Mouse (Mus musculus) layer of hippocampus, adult 2 months (tissue): ENCODE data around the gene Mrpl53. TPM values are rescaled to one million over a fixed set of nuclear protein-coding genes. Genes with fewer than 3 reads are reported as not detected.

Source experiments
- DNase-seq, 2 experiments: peaks; one replicate each; pipeline ENCODE4 v3.0.0; 2022; ENCODE audit warnings: low spot score in 2 of 2
- H3K27ac ChIP-seq: fragments of 200-600 bp; 2 replicates; pipeline ENCODE4 v1.8.1; 2022
- H3K4me3 ChIP-seq: fragments of 200-600 bp; 2 replicates; pipeline ENCODE4 v1.8.1; 2022; ENCODE audit warnings: mild to moderate bottlenecking
- CTCF ChIP-seq: fragments of 200-600 bp; conservative IDR thresholded peaks from 2 replicates; pipeline ENCODE4 v1.8.1; 2022; ENCODE audit warnings: antibody characterized with exemption, mild to moderate bottlenecking, moderate library complexity
- total RNA-seq, 2 experiments: library from RNA; stranded (reverse); gene quantifications; 2 replicates each; pipeline ENCODE4 v1.2.3; 2021

Gene Mrpl53
- total RNA-seq, 2 experiments from 2014 or later: 64.9 to 67.4 TPM

DNA sequence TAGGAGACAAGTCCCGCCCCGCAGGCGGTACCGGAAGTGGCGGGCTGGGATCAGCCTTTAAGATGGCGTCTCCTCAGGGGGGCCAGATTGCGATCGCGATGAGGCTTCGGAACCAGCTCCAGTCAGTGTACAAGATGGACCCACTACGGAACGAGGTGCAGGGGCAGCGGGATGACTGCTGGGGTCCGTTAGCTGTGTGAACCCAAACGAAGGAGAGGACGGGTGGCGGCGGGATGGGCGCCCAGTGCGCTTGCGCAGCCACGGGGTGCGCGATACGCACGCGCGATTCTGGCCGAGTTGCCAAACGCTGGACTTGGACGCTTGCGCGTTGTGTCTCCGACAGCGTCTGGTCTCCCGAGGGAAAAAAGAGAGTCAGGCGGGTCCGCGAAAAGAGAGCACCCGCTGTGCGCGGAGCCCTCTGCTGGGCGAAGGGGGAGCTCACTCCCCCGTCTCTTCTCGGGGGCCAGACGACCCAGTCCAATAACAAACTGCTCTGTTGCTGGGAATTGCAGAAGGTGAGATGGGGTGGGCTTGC, 30.4 kb upstream of the Mrpl53 start:
- H3K27ac ChIP-seq: peak overlapping the region; percentile 99
- peak; percentile 82 for TF ChIP-seq CTCF
- peak overlapping the region; percentile 95 for H3K4me3 ChIP-seq
- peak; percentile 97 to 100 for DNase-seq

DNA sequence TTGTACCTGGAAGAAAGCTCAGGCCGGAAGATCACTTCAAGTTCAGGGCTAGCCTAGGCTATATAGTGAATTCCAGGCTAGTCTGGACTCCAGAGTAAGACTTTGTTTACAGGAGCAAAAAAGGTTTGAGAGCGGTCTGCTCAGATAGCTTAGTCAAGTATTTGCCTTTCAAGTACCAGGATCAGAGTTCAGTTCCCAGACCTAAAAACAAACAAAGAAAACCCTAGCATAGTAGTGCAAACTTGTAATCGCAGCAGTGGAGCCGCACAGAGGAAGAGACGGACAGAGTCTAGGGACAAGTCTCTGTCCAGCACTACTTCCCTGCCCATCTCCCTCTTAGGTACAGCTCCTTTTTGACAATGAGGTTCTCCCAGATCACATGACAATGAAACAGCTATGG, 28.6 kb upstream of the Mrpl53 start:
- no peak overlapping the region for H3K27ac ChIP-seq
- TF ChIP-seq CTCF: no peak
- H3K4me3 ChIP-seq: no peak overlapping the region
- DNase-seq: no peak

DNA sequence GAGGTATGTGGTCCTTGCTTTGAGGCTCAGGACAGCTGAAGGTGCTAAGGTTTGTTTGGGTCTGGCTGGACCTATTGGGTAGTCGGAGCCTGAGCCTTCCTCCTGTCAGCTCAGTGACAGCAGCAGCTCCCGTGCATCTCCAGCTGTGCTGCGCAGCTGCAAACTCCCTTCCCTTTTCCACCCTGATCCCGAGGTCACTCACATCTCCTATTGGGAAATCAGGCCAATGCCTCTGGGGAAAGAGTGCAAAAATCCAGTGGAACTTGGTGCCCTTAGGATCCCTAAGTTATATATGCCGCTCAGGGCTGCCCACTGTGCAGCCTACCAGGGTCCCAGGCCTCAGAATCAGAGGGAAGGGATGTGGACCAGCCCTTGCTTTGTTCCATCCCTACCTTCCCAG, 25.3 kb upstream of the Mrpl53 start:
- no peak for TF ChIP-seq CTCF
- H3K27ac ChIP-seq: no peak overlapping the region
- no peak for DNase-seq
- no peak overlapping the region for H3K4me3 ChIP-seq

DNA sequence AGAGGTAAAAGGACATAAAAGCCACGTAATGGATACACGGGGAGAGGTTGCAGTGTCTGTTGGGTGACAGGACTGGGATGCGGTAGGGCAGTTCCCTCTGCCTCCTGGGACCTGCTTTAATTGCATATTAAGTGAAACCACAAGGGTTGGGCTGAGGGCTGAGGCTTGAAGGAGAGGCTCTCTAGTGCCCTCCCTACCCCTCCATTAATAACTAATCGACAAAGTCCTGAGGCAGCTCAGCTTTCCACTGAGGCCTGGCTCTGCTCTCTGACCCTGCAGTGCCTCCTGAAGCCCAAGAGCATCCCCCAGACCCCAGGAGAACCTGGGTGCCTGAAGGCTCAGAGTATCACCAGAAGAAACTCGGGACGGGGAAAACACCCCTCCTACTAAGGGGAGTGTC, 24.4 kb upstream of the Mrpl53 start:
- DNase-seq: no peak
- no peak for TF ChIP-seq CTCF
- Histone ChIP-seq H3K27ac (no peak overlapping the region), H3K4me3 (no peak overlapping the region)

DNA sequence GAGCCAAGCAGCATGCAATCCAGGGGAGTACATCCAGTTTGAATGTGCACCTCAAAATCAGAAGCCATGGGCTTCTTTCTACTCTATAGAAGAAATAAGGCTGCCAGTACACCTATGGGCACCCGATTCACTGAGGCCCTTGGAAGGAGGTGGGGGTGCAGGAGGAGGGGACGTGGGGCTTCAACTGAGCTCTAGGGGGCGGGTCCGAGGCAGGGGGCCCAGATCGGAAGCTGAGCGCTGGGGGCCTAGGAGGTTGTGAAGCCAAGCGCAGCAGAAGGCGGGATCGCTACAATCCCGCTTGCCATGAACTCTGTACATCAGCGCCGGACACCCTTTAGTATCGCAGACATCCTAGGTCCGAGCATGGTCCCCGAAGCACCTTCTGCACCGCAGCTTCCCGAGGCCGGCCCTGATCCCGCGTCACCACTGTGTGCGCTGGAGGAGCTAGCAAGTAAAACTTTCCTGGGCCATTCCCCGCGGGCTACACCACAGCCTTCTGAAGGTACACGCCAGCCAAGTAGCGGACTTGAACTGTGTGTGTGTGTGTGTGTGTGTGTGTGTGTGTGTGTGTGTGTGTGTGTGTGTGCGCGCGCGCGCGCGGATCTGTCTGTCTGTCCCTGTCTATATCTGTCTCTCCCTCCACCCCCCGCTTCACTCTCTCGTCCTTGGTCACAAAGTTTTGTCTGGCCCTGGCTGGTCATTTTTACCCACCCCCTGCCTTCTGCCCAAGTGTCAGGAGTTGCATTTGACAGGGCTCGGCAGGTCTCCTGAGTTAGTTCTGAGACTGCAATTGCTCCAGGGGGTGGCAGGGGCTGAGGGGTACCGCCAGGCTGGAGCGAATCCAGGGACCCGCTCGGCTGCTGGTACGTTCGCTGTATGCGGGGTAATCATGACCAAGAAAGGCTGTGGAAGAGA, 22.5 kb upstream of the Mrpl53 start, which contains the start of gene Lbx2:
Lbx2 (plus strand) TSS at position 247 of the 915 bp plus-strand sequence.
- DNase-seq: no peak
- Histone ChIP-seq H3K4me3 (no peak within 1 kb of the TSS; the same call in 1 of the 2 replicates), H3K27ac (no peak within 1 kb of the TSS)
- TF ChIP-seq CTCF: no peak

DNA sequence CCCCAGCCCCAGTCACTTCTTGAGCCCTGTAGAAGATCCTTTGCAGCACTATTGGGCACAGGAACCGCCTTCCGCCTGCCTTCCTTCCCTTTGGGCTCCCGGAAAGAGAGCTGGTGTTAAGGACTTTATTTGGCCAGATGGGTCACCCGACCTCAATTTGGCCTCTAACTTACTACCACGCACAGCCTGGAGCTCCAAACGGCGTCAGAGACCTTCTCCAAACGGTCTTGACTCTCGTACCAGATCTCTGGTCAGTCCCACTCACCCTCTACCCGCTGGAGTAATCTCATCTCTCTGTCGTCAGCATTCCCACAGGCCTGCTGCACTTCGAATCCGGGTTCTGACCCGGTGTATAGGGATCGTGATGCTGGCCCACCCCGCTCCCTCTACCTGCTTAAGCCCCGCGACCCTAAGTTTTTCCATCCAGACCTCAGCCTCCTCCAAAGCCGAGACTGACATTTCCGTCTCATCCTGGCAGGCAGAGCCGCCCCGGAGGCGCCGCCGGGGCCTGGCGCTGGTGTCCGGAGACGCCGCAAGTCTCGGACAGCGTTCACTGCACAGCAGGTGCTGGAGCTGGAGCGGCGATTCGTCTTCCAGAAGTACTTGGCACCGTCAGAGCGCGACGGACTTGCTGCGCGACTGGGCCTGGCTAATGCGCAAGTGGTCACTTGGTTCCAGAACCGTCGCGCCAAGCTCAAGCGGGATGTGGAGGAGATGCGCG, 21.5 kb upstream of the Mrpl53 start:
- no peak for DNase-seq
- Histone ChIP-seq H3K4me3 (peak overlapping the region; percentile 24; the same call in 1 of the 2 replicates), H3K27ac (no peak overlapping the region)
- no peak for TF ChIP-seq CTCF

DNA sequence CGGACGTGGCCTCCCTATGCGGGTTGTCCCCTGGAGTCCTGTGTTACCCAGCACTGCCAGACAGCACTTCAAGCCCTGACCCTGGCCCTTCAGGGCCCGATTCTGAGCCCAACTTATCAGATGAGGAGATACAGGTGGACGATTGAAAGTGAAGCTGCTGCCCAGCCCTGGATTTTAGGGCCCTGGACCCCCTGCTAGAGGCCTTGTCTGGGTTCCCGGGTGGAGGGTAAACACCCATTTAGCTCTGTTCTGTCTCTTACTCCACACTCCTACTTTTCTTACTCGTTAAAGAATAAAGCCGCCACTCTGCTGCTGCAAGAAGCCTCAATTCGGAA, 20.9 kb upstream of the Mrpl53 start:
- Histone ChIP-seq H3K4me3 (peak overlapping the region; percentile 24; the same call in 1 of the 2 replicates), H3K27ac (no peak overlapping the region)
- DNase-seq: no peak
- TF ChIP-seq CTCF: no peak

DNA sequence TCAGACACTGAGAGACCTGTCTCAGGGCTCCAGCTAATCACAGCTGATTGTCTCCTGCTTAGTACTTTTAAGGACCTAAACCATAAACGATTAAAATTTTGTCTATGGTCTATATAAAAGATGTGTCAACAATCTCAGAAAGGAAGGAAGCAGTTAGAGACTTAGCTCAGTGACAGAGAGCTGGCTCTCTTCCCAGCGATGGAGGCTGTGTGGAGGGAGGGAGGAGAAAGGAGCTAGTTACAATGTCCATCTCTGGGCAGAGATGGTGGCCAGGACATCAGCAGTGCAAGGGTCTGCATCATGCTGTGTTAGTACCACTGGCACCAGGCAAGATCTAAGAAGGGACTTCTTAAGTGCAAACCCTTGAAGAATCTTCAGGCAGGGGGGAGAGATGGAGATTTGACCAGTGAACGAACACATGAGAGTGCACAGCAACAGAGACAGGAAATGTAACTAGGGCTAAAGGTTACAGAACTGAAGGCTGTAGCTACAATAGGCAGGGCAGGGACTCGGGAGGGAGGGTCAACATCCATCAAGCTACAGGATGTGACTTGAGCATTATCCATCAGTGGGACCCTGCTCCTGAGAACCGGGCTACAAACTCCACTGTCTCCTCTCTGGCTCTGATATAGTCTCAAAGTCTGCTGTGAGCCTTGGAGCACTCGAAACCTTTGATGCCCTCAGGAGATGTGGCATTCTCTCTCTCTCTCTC, 16.3 kb upstream of the Mrpl53 start:
- TF ChIP-seq CTCF: no peak

DNA sequence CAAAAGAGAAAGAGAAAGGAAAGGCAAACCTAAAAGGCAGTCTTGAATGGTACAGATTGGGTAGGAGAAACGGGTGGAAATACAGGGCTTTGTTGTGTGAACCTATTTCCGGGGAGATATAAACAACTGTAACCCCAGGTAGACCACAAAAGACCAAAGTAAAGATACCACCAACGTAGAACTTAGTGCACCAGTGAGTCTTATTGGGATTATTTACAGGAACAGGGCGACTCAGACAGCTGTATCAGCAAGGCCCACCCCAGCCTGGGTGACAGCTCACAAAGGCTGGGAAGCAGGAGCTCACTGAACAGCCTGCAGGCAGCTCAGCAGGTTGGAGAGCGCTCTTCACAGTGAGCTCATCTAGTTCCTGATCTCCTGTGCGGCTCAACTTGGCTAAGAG, 12.9 kb upstream of the Mrpl53 start:
- Histone ChIP-seq H3K4me3 (no peak overlapping the region), H3K27ac (no peak overlapping the region)
- no peak for TF ChIP-seq CTCF
- no peak for DNase-seq

More for the DNA sequence above, 16.3 kb upstream of the Mrpl53 start:
- Histone ChIP-seq H3K4me3 (no peak overlapping the region), H3K27ac (no peak overlapping the region)
- DNase-seq: no peak

DNA sequence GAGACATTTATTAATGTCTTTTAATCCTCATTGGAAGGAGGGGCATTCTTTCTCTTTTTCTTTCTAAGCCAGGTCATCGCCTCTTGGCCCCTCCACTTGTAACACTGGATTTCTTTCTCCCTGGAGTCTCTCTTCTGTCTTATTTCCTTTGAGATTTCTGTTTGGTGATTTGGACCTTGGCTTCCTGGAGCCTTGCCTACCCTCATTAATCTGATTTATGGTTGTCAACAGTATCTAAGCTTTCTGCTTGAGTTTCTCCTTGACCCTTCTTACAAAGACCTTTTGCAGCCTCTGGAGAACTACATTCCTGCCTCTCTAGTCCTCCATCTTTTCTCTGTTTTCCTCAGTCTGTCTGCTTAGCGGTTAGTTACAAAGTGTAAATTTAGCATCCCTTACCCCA, 10.4 kb upstream of the Mrpl53 start:
- Histone ChIP-seq H3K4me3 (no peak overlapping the region), H3K27ac (no peak overlapping the region)
- DNase-seq: no peak
- TF ChIP-seq CTCF: no peak

DNA sequence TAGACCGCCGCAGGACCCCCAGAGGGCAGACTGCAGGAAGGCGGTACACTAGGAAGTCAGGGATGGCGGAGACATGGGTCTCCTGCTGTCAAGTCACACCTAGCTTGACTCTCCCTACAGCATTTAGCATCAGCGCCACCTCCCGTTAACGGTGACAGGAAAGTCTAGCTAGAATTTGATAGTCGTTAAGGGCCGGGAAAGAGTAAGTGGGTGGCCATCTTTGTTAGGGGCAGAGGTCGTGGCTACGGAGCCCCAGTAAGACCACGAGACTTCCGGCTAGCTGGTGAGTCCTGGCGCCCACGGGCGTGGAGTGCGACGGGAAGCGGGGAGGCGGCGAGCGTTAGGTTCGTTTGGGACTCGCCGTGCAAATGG, 7.5 kb upstream of the Mrpl53 start, which contains the start of the genes Ccdc142 and Gm42688:
Ccdc142 (plus strand) TSS at position 286 of the 372 bp plus-strand sequence.
Gm42688 (plus strand) TSS at position 302 of the 372 bp plus-strand sequence.
- Histone ChIP-seq H3K27ac (peak within 1 kb of the TSS; percentile 93), H3K4me3 (peak within 1 kb of the TSS; percentile 83)
- peak; percentile 71 for TF ChIP-seq CTCF
- DNase-seq: peak; percentile 82 to 90
